Mouse (Mus musculus) spleen, adult 2 months (tissue): Measurements from ENCODE around the gene Scfd2.

Source experiments
- CTCF ChIP-seq: fragments of 200-500 bp; IDR thresholded peaks from 2 replicates; pipeline ENCODE4 v1.5.1; 2011; ENCODE audit warnings: mild to moderate bottlenecking, inconsistent platforms; ENCODE audit not compliant: insufficient read depth, insufficient read length, insufficient replicate concordance; ENCODE audit errors: extremely low read depth
- POLR2A ChIP-seq: fragments of 200-500 bp; IDR thresholded peaks from 2 replicates; pipeline ENCODE4 v1.6.1; 2011; ENCODE audit warnings: low read depth, low read length, inconsistent platforms

DNA sequence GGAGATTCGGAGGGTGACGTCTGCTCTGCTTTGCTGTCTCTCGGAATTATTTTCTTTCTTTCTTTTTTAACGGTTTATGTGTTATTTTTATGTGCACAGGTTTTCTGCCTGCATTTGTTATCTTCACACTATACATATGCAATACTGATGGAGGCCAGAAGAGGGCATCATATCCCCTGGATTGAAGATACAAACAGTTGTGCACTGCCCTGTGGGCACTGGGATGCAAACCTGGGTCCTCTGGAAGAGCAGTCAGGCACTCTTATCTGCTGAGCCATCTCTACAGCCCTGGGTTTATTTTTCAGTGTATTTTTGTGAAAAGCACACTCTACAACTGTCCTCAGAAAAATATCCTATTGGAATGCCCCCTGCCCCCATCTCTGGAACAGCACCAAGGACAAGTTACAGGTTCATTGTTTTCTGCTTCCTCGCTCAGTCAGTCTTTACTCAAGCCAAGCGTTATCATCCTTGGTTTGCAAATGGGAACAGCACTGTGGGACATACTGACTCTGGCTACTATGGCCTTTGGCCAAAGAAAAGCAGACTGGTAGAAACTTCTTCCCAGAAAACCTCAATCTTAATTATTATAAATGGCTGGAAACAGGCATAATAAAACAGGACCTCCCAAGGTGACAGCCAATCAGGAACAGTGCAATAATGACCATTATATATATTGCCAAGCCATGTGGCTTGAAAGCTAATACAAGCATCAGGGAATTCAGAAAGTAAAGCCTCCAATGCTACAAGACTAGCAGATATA lies 75.9 kb downstream of the Scfd2 start:
- TF ChIP-seq POLR2A: no peak
- no peak for TF ChIP-seq CTCF
